Mouse (Mus musculus): ENCODE data around the gene Aldh1a2. TPM values are rescaled to one million over a fixed set of nuclear protein-coding genes. Genes with fewer than 3 reads are reported as not detected.

The Aldh1a2 gene
- polyA plus RNA-seq, 1 experiment from 2014 or later = 0.92 TPM

GRCm38 (mm10) chr9:71179964-71180700 lies 35.5 kb upstream of the Aldh1a2 start:
- Histone ChIP-seq H3K4me2 (0 out of 2 replicates have a peak overlapping the region, but pooled peaks have one; percentile 11), H3K27ac (replicated peaks) (0 out of 2 replicates have a peak overlapping the region, but pooled peaks have one; percentile 3), H3K9ac (no peak overlapping the region)

GRCm38 (mm10) chr9:71185285-71185684 lies 30.3 kb upstream of the Aldh1a2 start:
- Histone ChIP-seq H3K27me3 (no peaks in the 10 kb centered on the region), H3K4me3 (replicated peaks) (no peak overlapping the region), H3K4me1 (replicated peaks) (peaks cover 52% of the 10 kb centered on the region), H3K4me2 (no peak overlapping the region), H3K9ac (no peak overlapping the region), H3K27ac (replicated peaks) (no peak overlapping the region), H3K9me3 (replicated peaks) (no peaks in the 10 kb centered on the region), H3K36me3 (replicated peaks) (no peaks in the 10 kb centered on the region)
- no peak for ATAC-seq (ENCODE audit: insufficient read depth)

More at GRCm38 (mm10) chr9:71179964-71180700, 35.5 kb upstream of the Aldh1a2 start:
- H3K4me3 ChIP-seq (replicated peaks) = no peak overlapping the region
- ATAC-seq (ENCODE audit: insufficient read depth) = no peak
- 57% methylated on average over 8 of the region's 8 CpGs for WGBS (ENCODE audit: insufficient replicate concordance)
- H3K27me3 ChIP-seq = no peaks in the 10 kb centered on the region
- H3K9me3 ChIP-seq (replicated peaks) = no peaks in the 10 kb centered on the region
- no peaks in the 10 kb centered on the region for H3K36me3 ChIP-seq (replicated peaks)
- H3K4me1 ChIP-seq (replicated peaks) = peaks cover 49% of the 10 kb centered on the region

DNA sequence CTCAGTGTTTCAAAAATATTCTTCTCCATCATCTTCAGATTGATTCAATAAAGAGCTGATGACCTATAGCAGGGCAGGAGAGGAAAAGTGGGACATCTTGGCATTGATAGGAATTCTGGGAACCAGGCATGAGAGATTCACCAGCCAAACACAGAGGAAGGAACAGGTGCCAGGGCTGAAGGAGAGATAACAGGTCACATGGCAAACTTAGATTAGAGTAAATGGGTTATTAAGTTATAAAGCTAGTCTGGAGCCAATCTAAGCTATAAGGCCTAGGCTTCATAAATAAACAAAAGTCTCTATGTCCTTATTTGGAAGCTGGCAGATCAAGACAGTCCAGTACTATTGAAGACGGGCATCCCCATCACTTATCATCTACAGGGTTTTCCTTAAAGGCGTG lies 29.8 kb upstream of the Aldh1a2 start:
- H3K27me3 ChIP-seq = no peaks in the 10 kb centered on the region
- no peak overlapping the region for H3K4me2 ChIP-seq
- no peak overlapping the region for H3K9ac ChIP-seq
- 59% methylated on average over 2 of the region's 2 CpGs for WGBS (ENCODE audit: insufficient replicate concordance)
- H3K4me3 ChIP-seq (replicated peaks) = no peak overlapping the region
- no peaks in the 10 kb centered on the region for H3K36me3 ChIP-seq (replicated peaks)
- no peaks in the 10 kb centered on the region for H3K9me3 ChIP-seq (replicated peaks)
- H3K4me1 ChIP-seq (replicated peaks) = peaks cover 48% of the 10 kb centered on the region
- peak; percentile 42 for ATAC-seq (ENCODE audit: insufficient read depth)
- H3K27ac ChIP-seq (replicated peaks) = no peak overlapping the region; the same call in 1 of the 2 replicates

- WGBS (ENCODE audit: insufficient replicate concordance) = 28% methylated on average over 7 of the region's 7 CpGs
- H3K4me2 ChIP-seq = no peak overlapping the region
- no peak for ATAC-seq (ENCODE audit: insufficient read depth)
- H3K9me3 ChIP-seq (replicated peaks) = no peaks in the 10 kb centered on the region
- no peaks in the 10 kb centered on the region for H3K36me3 ChIP-seq (replicated peaks)
- no peak overlapping the region for H3K9ac ChIP-seq
- H3K27ac ChIP-seq (replicated peaks) = no peak overlapping the region
- H3K4me1 ChIP-seq (replicated peaks) = peaks cover 47% of the 10 kb centered on the region
- H3K27me3 ChIP-seq = no peaks in the 10 kb centered on the region
- no peak overlapping the region for H3K4me3 ChIP-seq (replicated peaks)
These were observed 28.2 kb upstream of the Aldh1a2 start for GRCm38 (mm10) chr9:71187396-71187795.

- Histone ChIP-seq H3K9me3 (replicated peaks) (no peaks in the 10 kb centered on the region), H3K4me1 (replicated peaks) (peaks cover 44% of the 10 kb centered on the region), H3K4me3 (replicated peaks) (peak overlapping the region; percentile 16; the same call in 1 of the 2 replicates), H3K9ac (peak overlapping the region; percentile 35), H3K4me2 (peak overlapping the region; percentile 60), H3K36me3 (replicated peaks) (no peaks in the 10 kb centered on the region), H3K27me3 (no peaks in the 10 kb centered on the region), H3K27ac (replicated peaks) (peak overlapping the region; percentile 25)
- ATAC-seq (ENCODE audit: insufficient read depth) = peak; percentile 93
- WGBS (ENCODE audit: insufficient replicate concordance) = 2% methylated on average over 12 of the region's 12 CpGs
These were observed 26.8 kb upstream of the Aldh1a2 start for GRCm38 (mm10) chr9:71188647-71189415.

DNA sequence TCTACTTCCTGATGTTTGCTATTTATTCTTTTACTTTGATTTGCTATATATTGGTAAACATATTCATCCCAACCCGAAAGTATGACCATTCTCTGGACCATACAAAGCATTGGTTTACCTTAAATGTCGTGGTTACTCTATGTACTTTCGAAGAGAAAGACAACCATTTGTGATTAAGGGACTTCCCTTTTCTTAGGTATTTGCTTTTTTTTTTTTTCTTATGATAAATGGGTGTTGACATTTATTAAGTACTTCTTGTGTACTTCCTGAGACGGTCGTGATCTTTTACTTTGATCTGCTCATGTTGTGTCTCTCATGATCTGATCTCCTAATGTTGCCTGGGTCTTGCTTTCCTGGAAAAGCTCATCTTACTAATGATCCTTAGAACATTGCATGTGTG lies 16.8 kb upstream of the Aldh1a2 start:
- Histone ChIP-seq H3K9ac (no peak overlapping the region), H3K4me2 (no peak overlapping the region), H3K4me3 (replicated peaks) (no peak overlapping the region), H3K9me3 (replicated peaks) (no peaks in the 10 kb centered on the region), H3K27ac (replicated peaks) (no peak overlapping the region), H3K27me3 (no peaks in the 10 kb centered on the region), H3K36me3 (replicated peaks) (no peaks in the 10 kb centered on the region), H3K4me1 (replicated peaks) (no peaks in the 10 kb centered on the region)
- WGBS (ENCODE audit: insufficient replicate concordance) = 40% methylated on average over 5 of the region's 5 CpGs
- ATAC-seq (ENCODE audit: insufficient read depth) = no peak

DNA sequence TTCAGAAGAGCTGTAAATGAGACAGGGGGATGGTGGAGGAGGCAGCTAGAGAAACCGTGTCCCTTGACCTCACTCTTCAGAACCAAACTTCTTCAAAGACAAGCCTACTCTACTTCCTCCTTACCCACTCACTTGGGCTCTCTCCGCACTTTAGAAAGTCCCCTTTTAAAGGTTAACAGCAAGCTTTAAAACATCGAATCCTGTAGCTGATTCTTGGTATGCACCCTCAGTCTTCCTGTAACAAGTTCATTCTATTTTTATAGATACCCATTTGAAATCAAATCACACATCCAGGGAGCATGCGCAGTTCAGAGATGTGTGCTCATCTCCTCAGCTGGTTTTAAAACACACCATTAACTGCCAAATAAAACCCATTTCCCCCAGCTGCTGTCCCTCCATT lies 13.3 kb upstream of the Aldh1a2 start:
- WGBS (ENCODE audit: insufficient replicate concordance) = 52% methylated on average over 4 of the region's 4 CpGs
- H3K4me1 ChIP-seq (replicated peaks) = no peaks in the 10 kb centered on the region
- no peak for ATAC-seq (ENCODE audit: insufficient read depth)

GRCm38 (mm10) chr9:71209299-71209698 lies 6.3 kb upstream of the Aldh1a2 start:
- ATAC-seq (ENCODE audit: insufficient read depth) = no peak
- H3K36me3 ChIP-seq (replicated peaks) = no peaks in the 10 kb centered on the region
- no peaks in the 10 kb centered on the region for H3K9me3 ChIP-seq (replicated peaks)
- no peak overlapping the region for H3K4me3 ChIP-seq (replicated peaks)
- no peak overlapping the region for H3K4me2 ChIP-seq
- WGBS (ENCODE audit: insufficient replicate concordance) = 38% methylated on average over 3 of the region's 3 CpGs
- H3K27me3 ChIP-seq = peaks cover 21% of the 10 kb centered on the region
- no peak overlapping the region for H3K9ac ChIP-seq
- H3K27ac ChIP-seq (replicated peaks) = no peak overlapping the region
- H3K4me1 ChIP-seq (replicated peaks) = no peaks in the 10 kb centered on the region

More for the DNA sequence above, 13.3 kb upstream of the Aldh1a2 start:
- no peak overlapping the region for H3K4me2 ChIP-seq
- no peak overlapping the region for H3K4me3 ChIP-seq (replicated peaks)
- H3K9me3 ChIP-seq (replicated peaks) = no peaks in the 10 kb centered on the region
- no peak overlapping the region for H3K27ac ChIP-seq (replicated peaks)
- no peak overlapping the region for H3K9ac ChIP-seq
- no peaks in the 10 kb centered on the region for H3K27me3 ChIP-seq
- H3K36me3 ChIP-seq (replicated peaks) = no peaks in the 10 kb centered on the region

- Histone ChIP-seq H3K27me3 (peaks cover 37% of the 10 kb centered on the region), H3K4me3 (replicated peaks) (no peak overlapping the region)
These were observed 4.7 kb upstream of the Aldh1a2 start for GRCm38 (mm10) chr9:71210870-71211269.

GRCm38 (mm10) chr9:71213636-71214035 lies 2.0 kb upstream of the Aldh1a2 start:
- no peak for ATAC-seq (ENCODE audit: insufficient read depth)
- Histone ChIP-seq H3K27ac (replicated peaks) (no peak overlapping the region), H3K4me3 (replicated peaks) (no peak overlapping the region), H3K36me3 (replicated peaks) (no peaks in the 10 kb centered on the region), H3K9ac (no peak overlapping the region), H3K4me1 (replicated peaks) (peaks cover 14% of the 10 kb centered on the region), H3K4me2 (no peak overlapping the region), H3K27me3 (peaks cover 62% of the 10 kb centered on the region), H3K9me3 (replicated peaks) (no peaks in the 10 kb centered on the region)
- WGBS (ENCODE audit: insufficient replicate concordance) = 23% methylated on average over 4 of the region's 4 CpGs

More at GRCm38 (mm10) chr9:71210870-71211269, 4.7 kb upstream of the Aldh1a2 start:
- no peaks in the 10 kb centered on the region for H3K36me3 ChIP-seq (replicated peaks)
- H3K9ac ChIP-seq = no peak overlapping the region
- 5% methylated on average over 2 of the region's 2 CpGs for WGBS (ENCODE audit: insufficient replicate concordance)
- H3K4me2 ChIP-seq = no peak overlapping the region
- no peak overlapping the region for H3K27ac ChIP-seq (replicated peaks)
- H3K9me3 ChIP-seq (replicated peaks) = no peaks in the 10 kb centered on the region
- no peak for ATAC-seq (ENCODE audit: insufficient read depth)
- H3K4me1 ChIP-seq (replicated peaks) = peaks cover 8% of the 10 kb centered on the region
